Mouse (Mus musculus) C2C12 (cell line): ENCODE measurements around the gene Pigr. TPM values are rescaled to one million over a fixed set of nuclear protein-coding genes. Genes with fewer than 3 reads are reported as not detected.

ENCODE experiments used
- H3K27me3 ChIP-seq: one replicate; pipeline ENCODE4 v1.6.1; 2011; ENCODE audit not compliant: control insufficient read depth, insufficient read depth, insufficient read length
- H3K36me3 ChIP-seq: one replicate; pipeline ENCODE4 v1.6.1; 2011; ENCODE audit not compliant: control insufficient read depth, insufficient read depth
- H3K4me3 ChIP-seq: one replicate; pipeline ENCODE4 v1.5.1; 2011; ENCODE audit warnings: mild to moderate bottlenecking, control low read depth; ENCODE audit not compliant: poor library complexity, insufficient read depth, severe bottlenecking
- H3K79me2 ChIP-seq: one replicate; pipeline ENCODE4 v1.6.1; 2011; ENCODE audit not compliant: control insufficient read depth, insufficient read depth
- H3K79me3 ChIP-seq: one replicate; pipeline ENCODE4 v1.6.1; 2011; ENCODE audit warnings: low read depth, control low read depth
- H3ac ChIP-seq: one replicate; pipeline ENCODE3; 2011; ENCODE audit warnings: low read depth; ENCODE audit not compliant: control insufficient read depth, insufficient read length
- CEBPB ChIP-seq: IDR thresholded peaks from one replicate; pipeline ENCODE4 v1.6.1; 2011; ENCODE audit warnings: low read depth, mild to moderate bottlenecking, control low read depth, moderate library complexity
- CTCF ChIP-seq: IDR thresholded peaks from one replicate; pipeline ENCODE4 v1.5.1; 2011; ENCODE audit not compliant: control insufficient read depth, insufficient read depth, insufficient read length
- FOSL1 ChIP-seq: IDR thresholded peaks from one replicate; pipeline ENCODE4 v1.8.0; 2011; ENCODE audit warnings: mild to moderate bottlenecking, low read length; ENCODE audit not compliant: poor library complexity, insufficient read depth, severe bottlenecking
- MAX ChIP-seq: IDR thresholded peaks from one replicate; pipeline ENCODE4 v1.6.1; 2011; ENCODE audit warnings: mild to moderate bottlenecking, control low read depth
- MYOD1 ChIP-seq: IDR thresholded peaks from one replicate; pipeline ENCODE4 v1.6.1; 2011; ENCODE audit warnings: low read depth; ENCODE audit not compliant: control insufficient read depth, insufficient read length
- MYOG ChIP-seq: IDR thresholded peaks from one replicate; pipeline ENCODE4 v1.6.1; 2011; ENCODE audit not compliant: control insufficient read depth, insufficient read length; ENCODE audit errors: extremely low read depth
- USF1 ChIP-seq: IDR thresholded peaks from one replicate; pipeline ENCODE4 v1.6.1; 2011; ENCODE audit warnings: low read depth, mild to moderate bottlenecking, control low read depth, moderate library complexity
- long read RNA-seq, 2 experiments: library from polyadenylated mRNA; unstranded; transcript quantifications; one replicate each; pipeline ENCODE4 v2.0.0; 2019 to 2020
- polyA plus RNA-seq: library from polyadenylated mRNA; unstranded; fragments of >200 nt; fragmentation: generic; extraction: Trizol; gene quantifications from one replicate; pipeline ENCODE4 v1.2.1, GENCODE M21; 2012; ENCODE audit warnings: missing spikeins

Pigr gene
- polyA plus RNA-seq = not detected
- long read RNA-seq, experiment 1 = 0 reads
- long read RNA-seq, experiment 2 = 0 reads

GRCm38 (mm10) chr1:130826448-130826847 is at the start of gene Pigr:
TSS of gene Pigr (plus strand) at chr1:130826684.
- no peaks in the 10 kb centered on the region for H3K79me3 ChIP-seq
- H3K36me3 ChIP-seq = no peaks in the 10 kb centered on the region
- H3K27me3 ChIP-seq = peaks cover 45% of the 10 kb centered on the region
- H3ac ChIP-seq = no peak within 1 kb of the TSS
- H3K4me3 ChIP-seq = no peak within 1 kb of the TSS
- TF ChIP-seq CTCF = no peak
- TF ChIP-seq USF1 = peak; percentile 21
- H3K79me2 ChIP-seq = no peaks in the 10 kb centered on the region

- Histone ChIP-seq H3ac (no peak overlapping the region), H3K79me3 (no peaks in the 10 kb centered on the region), H3K27me3 (peaks cover 11% of the 10 kb centered on the region), H3K79me2 (no peaks in the 10 kb centered on the region), H3K4me3 (no peak overlapping the region), H3K36me3 (no peaks in the 10 kb centered on the region)
- TF ChIP-seq USF1 = no peak
- TF ChIP-seq MYOG = no peak
- TF ChIP-seq FOSL1 = no peak
- TF ChIP-seq CTCF = no peak
- no peak for TF ChIP-seq MAX
- no peak for TF ChIP-seq CEBPB
- no peak for TF ChIP-seq MYOD1
Observed at GRCm38 (mm10) chr1:130779867-130780266, 46.6 kb upstream of the Pigr start.

GRCm38 (mm10) chr1:130784054-130784453 is 42.4 kb upstream of the Pigr start:
- no peak overlapping the region for H3K4me3 ChIP-seq
- no peak for TF ChIP-seq CEBPB
- no peak for TF ChIP-seq MAX
- TF ChIP-seq FOSL1 = no peak
- no peak for TF ChIP-seq MYOD1
- TF ChIP-seq USF1 = no peak
- peaks cover 8% of the 10 kb centered on the region for H3K27me3 ChIP-seq
- no peaks in the 10 kb centered on the region for H3K79me3 ChIP-seq
- H3K36me3 ChIP-seq = no peaks in the 10 kb centered on the region
- no peaks in the 10 kb centered on the region for H3K79me2 ChIP-seq
- H3ac ChIP-seq = no peak overlapping the region

GRCm38 (mm10) chr1:130787001-130787400 is 39.5 kb upstream of the Pigr start:
- Histone ChIP-seq H3K4me3 (no peak overlapping the region), H3ac (no peak overlapping the region), H3K36me3 (no peaks in the 10 kb centered on the region), H3K79me2 (no peaks in the 10 kb centered on the region), H3K27me3 (peaks cover 4% of the 10 kb centered on the region), H3K79me3 (no peaks in the 10 kb centered on the region)
- no peak for TF ChIP-seq CTCF
- no peak for TF ChIP-seq FOSL1
- TF ChIP-seq CEBPB = no peak
- no peak for TF ChIP-seq MYOD1
- no peak for TF ChIP-seq MYOG
- no peak for TF ChIP-seq MAX
- no peak for TF ChIP-seq USF1

- no peak overlapping the region for H3K4me3 ChIP-seq
- H3K36me3 ChIP-seq = no peaks in the 10 kb centered on the region
- H3K79me3 ChIP-seq = no peaks in the 10 kb centered on the region
- H3K27me3 ChIP-seq = peaks cover 2% of the 10 kb centered on the region
- no peak overlapping the region for H3ac ChIP-seq
- no peak for TF ChIP-seq CTCF
- TF ChIP-seq FOSL1 = no peak
- TF ChIP-seq MAX = no peak
- TF ChIP-seq MYOG = no peak
- TF ChIP-seq MYOD1 = no peak
- TF ChIP-seq USF1 = no peak
- no peak for TF ChIP-seq CEBPB
- H3K79me2 ChIP-seq = no peaks in the 10 kb centered on the region
Observed at GRCm38 (mm10) chr1:130789512-130790451, 36.7 kb upstream of the Pigr start.

- H3ac ChIP-seq = no peak overlapping the region
- H3K79me3 ChIP-seq = no peaks in the 10 kb centered on the region
- no peak overlapping the region for H3K4me3 ChIP-seq
- TF ChIP-seq MAX (no peak), MYOD1 (no peak), MYOG (no peak), FOSL1 (no peak), USF1 (no peak), CEBPB (no peak)
- no peaks in the 10 kb centered on the region for H3K79me2 ChIP-seq
- H3K27me3 ChIP-seq = no peaks in the 10 kb centered on the region
- H3K36me3 ChIP-seq = no peaks in the 10 kb centered on the region
Observed at GRCm38 (mm10) chr1:130795331-130795730, 31.2 kb upstream of the Pigr start.
